Mouse (Mus musculus) frontal cortex, postnatal 14 days (tissue): ENCODE measurements around the gene Slc16a4.

Experiments
- DNase-seq, 2 experiments: peaks; one replicate each; pipeline ENCODE4 v3.0.0; 2022; ENCODE audit warnings: low spot score in 2 of 2

Gene Slc16a4

GRCm38 (mm10) chr3:107290764-107291381, at the start of gene Slc16a4:
TSS of gene Slc16a4 (plus strand) at chr3:107291230.
- DNase-seq, result no peak

- no peak for DNase-seq
Observed at GRCm38 (mm10) chr3:107241389-107242094, 49.5 kb upstream of the Slc16a4 start.

GRCm38 (mm10) chr3:107246876-107247275, 44.2 kb upstream of the Slc16a4 start:
- DNase-seq, result no peak

- DNase-seq, result no peak
Observed at GRCm38 (mm10) chr3:107249042-107249441, 42.0 kb upstream of the Slc16a4 start.

- DNase-seq, result no peak
Observed at GRCm38 (mm10) chr3:107250320-107250719, 40.7 kb upstream of the Slc16a4 start.

GRCm38 (mm10) chr3:107252035-107252434, 39.0 kb upstream of the Slc16a4 start:
- no peak for DNase-seq

GRCm38 (mm10) chr3:107253925-107254324, 37.1 kb upstream of the Slc16a4 start:
- DNase-seq, result no peak

GRCm38 (mm10) chr3:107255992-107256391, 35.0 kb upstream of the Slc16a4 start:
- DNase-seq, result no peak

GRCm38 (mm10) chr3:107256724-107257123, 34.3 kb upstream of the Slc16a4 start:
- DNase-seq, result no peak

GRCm38 (mm10) chr3:107257924-107258323, 33.1 kb upstream of the Slc16a4 start:
- DNase-seq, result no peak

- DNase-seq, result peak; percentile 14 to 24
Observed at GRCm38 (mm10) chr3:107260956-107261850, 29.8 kb upstream of the Slc16a4 start.

GRCm38 (mm10) chr3:107261851-107262165, 29.2 kb upstream of the Slc16a4 start:
- no peak for DNase-seq

GRCm38 (mm10) chr3:107266814-107267345, 24.1 kb upstream of the Slc16a4 start:
- no peak for DNase-seq

GRCm38 (mm10) chr3:107272433-107272832, 18.6 kb upstream of the Slc16a4 start:
- DNase-seq, result no peak

GRCm38 (mm10) chr3:107273820-107274219, 17.2 kb upstream of the Slc16a4 start:
- peak; percentile 53 to 69 for DNase-seq

- no peak for DNase-seq
Observed at GRCm38 (mm10) chr3:107275351-107275750, 15.7 kb upstream of the Slc16a4 start.

- no peak for DNase-seq
Observed at GRCm38 (mm10) chr3:107275996-107276395, 15.0 kb upstream of the Slc16a4 start.

GRCm38 (mm10) chr3:107276626-107277025, 14.4 kb upstream of the Slc16a4 start:
- no peak for DNase-seq

- DNase-seq, result peak; percentile 83 to 89
Observed at GRCm38 (mm10) chr3:107278479-107279269, 12.4 kb upstream of the Slc16a4 start, which contains the start of gene Lamtor5. TSS of gene Lamtor5 (plus strand) at chr3:107278858.

GRCm38 (mm10) chr3:107286123-107286522, 4.9 kb upstream of the Slc16a4 start:
- no peak for DNase-seq

GRCm38 (mm10) chr3:107287346-107287745, 3.7 kb upstream of the Slc16a4 start:
- no peak for DNase-seq
